Mouse (Mus musculus) lung, embryonic 14.5 days (tissue): Measurements from ENCODE around the gene Nmrk1. TPM values are rescaled to one million over a fixed set of nuclear protein-coding genes. Genes with fewer than 3 reads are reported as not detected.
A peak's percentile ranks its signal among the peaks of the same experiment; 100 is the strongest.

Experiments
- ATAC-seq: fragments of 200-750 bp; cut with Nextera tagmentation; 2 replicates; pipeline ENCODE4 v1.8.0; 2017; ENCODE audit warnings: mild to moderate bottlenecking, moderate TSS enrichment, moderate library complexity; ENCODE audit not compliant: insufficient read depth
- DNase-seq: peaks from one replicate; pipeline ENCODE4 v3.0.0-alpha.2; 2015
- H3K27ac ChIP-seq: fragments of 300-500 bp; sonication (generic); 2 replicates; pipeline ENCODE4 v1.5.1; 2014; ENCODE audit warnings: low read depth, mild to moderate bottlenecking, moderate library complexity
- H3K27me3 ChIP-seq: fragments of 300-500 bp; sonication (generic); 2 replicates; pipeline ENCODE4 v1.6.1; 2014; ENCODE audit warnings: low read length, control low read depth; ENCODE audit not compliant: insufficient read depth
- H3K36me3 ChIP-seq: fragments of 300-500 bp; sonication (generic); 2 replicates; pipeline ENCODE4 v1.6.1; 2014; ENCODE audit warnings: control low read depth; ENCODE audit not compliant: insufficient read depth
- H3K4me1 ChIP-seq: fragments of 300-500 bp; sonication (generic); 2 replicates; pipeline ENCODE4 v1.6.1; 2014; ENCODE audit warnings: antibody characterized with exemption, control low read depth; ENCODE audit not compliant: insufficient read depth
- H3K4me2 ChIP-seq: fragments of 300-500 bp; sonication (generic); 2 replicates; pipeline ENCODE4 v1.6.1; 2014; ENCODE audit warnings: mild to moderate bottlenecking
- H3K4me3 ChIP-seq: fragments of 300-500 bp; sonication (generic); 2 replicates; pipeline ENCODE4 v1.5.1; 2014; ENCODE audit warnings: low read depth, low read length
- H3K9ac ChIP-seq: fragments of 300-500 bp; sonication (generic); 2 replicates; pipeline ENCODE4 v1.6.1; 2014
- H3K9me3 ChIP-seq: fragments of 300-500 bp; sonication (generic); 2 replicates; pipeline ENCODE4 v1.6.1; 2016; ENCODE audit warnings: low read depth, low read length, control low read depth
- CTCF ChIP-seq: IDR thresholded peaks from 2 replicates; pipeline ENCODE4 v1.5.1; 2016; ENCODE audit warnings: antibody characterized with exemption, low read depth
- WGBS: fragments of 180-500 bp; shearing (Covaris S2); extraction: QIAGEN DNeasy Blood & Tissue Kit; methylation state at CpG from one replicate; pipeline ENCODE4 v1.1.7; 2014; 5-methylcytosine and 5-hydroxymethylcytosine counted together
- polyA plus RNA-seq: library from polyadenylated mRNA; unstranded; fragments of >200 nt; fragmentation: Nextera tagmentation; extraction: Ambion mirVana; gene quantifications from 2 replicates; pipeline ENCODE4 v1.2.1, GENCODE M21; 2014

The Nmrk1 gene
- polyA plus RNA-seq, 1 experiment from 2014 or later, result 8.4 TPM

DNA sequence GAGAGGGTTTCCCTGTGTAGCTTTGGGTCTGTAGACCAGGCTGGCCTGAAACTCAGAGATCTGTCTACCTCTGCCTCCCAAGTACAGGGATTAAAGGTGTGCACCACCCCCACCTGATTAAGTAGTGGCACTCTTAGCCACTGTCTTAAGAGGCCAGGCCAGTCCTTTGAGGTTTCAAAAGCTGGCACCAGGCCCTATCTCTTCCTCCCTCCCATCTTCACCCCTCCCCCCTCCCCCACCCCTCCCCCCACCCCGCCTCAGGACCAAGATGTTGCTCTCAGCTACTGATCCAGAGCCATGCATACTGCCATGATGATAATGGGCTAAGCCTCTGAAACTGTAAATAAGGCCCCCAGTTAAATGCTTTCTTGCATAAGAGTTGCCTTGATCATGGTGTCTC is 27.6 kb downstream of the Nmrk1 start:
- no peak overlapping the region for H3K4me3 ChIP-seq
- no peak overlapping the region for H3K4me2 ChIP-seq
- no peak for TF ChIP-seq CTCF
- H3K9me3 ChIP-seq, result no peaks in the 10 kb centered on the region
- DNase-seq, result no peak
- 67% methylated on average over 1 of the region's 1 CpGs for WGBS
- H3K4me1 ChIP-seq, result no peaks in the 10 kb centered on the region
- H3K27ac ChIP-seq, result no peak overlapping the region
- ATAC-seq, result no peak
- no peaks in the 10 kb centered on the region for H3K36me3 ChIP-seq
- H3K9ac ChIP-seq, result no peak overlapping the region
- no peaks in the 10 kb centered on the region for H3K27me3 ChIP-seq

DNA sequence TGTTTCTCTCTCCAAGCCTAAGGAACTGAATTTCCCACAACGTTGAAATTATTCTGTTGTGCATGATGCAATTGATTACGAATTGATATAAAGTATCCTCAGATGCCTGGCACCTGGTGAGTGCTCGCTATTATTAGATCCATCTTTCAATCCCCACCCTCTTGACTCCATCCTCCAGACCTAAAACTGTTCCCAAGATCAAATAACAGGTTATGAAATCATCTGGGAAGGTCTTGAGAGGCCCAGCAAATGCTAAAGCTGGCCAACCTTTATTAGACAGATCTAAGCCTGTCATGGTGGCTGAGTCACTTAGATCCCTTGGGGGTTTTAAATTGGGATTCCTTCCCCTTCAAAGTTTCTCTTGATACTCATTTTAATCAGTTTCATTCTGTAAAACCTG is 28.7 kb downstream of the Nmrk1 start:
- no peaks in the 10 kb centered on the region for H3K4me1 ChIP-seq
- H3K9me3 ChIP-seq, result no peaks in the 10 kb centered on the region
- H3K4me3 ChIP-seq, result no peak overlapping the region
- 73% methylated on average over 3 of the region's 3 CpGs for WGBS
- no peak overlapping the region for H3K9ac ChIP-seq
- DNase-seq, result no peak
- H3K27me3 ChIP-seq, result no peaks in the 10 kb centered on the region
- ATAC-seq, result no peak
- TF ChIP-seq CTCF, result no peak
- no peak overlapping the region for H3K4me2 ChIP-seq
- no peak overlapping the region for H3K27ac ChIP-seq
- no peaks in the 10 kb centered on the region for H3K36me3 ChIP-seq

DNA sequence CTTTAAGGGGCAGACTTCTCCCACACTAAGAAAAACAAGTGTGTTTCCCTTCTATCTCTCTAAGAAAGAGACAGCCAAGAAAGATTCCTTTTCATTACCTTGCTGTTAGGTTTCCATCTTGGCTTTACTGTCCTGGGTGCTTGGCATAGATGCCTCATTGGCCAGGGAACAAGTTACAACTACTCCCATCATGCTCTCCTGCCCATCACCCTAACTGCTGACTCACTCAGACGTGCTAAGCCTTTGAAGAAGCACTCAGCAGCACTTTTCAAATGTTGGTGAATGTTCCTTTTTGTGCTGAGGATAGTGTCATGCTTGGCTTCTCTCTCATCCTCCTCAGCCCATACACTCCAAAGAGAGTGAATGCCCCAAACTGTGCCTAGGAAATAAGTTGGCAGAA is 29.9 kb downstream of the Nmrk1 start:
- H3K27ac ChIP-seq, result no peak overlapping the region
- H3K9ac ChIP-seq, result no peak overlapping the region
- no peak overlapping the region for H3K4me2 ChIP-seq
- no peaks in the 10 kb centered on the region for H3K27me3 ChIP-seq
- DNase-seq (no peak), ATAC-seq (no peak)
- no peaks in the 10 kb centered on the region for H3K9me3 ChIP-seq
- 29% methylated on average over 1 of the region's 1 CpGs for WGBS
- no peaks in the 10 kb centered on the region for H3K36me3 ChIP-seq
- H3K4me3 ChIP-seq, result no peak overlapping the region
- H3K4me1 ChIP-seq, result no peaks in the 10 kb centered on the region
- TF ChIP-seq CTCF, result no peak

- no peak overlapping the region for H3K27ac ChIP-seq
- no peak for DNase-seq
- 56% methylated on average over 2 of the region's 2 CpGs for whole genome bisulfite sequencing
- no peaks in the 10 kb centered on the region for H3K4me1 ChIP-seq
- H3K27me3 ChIP-seq, result no peaks in the 10 kb centered on the region
- no peaks in the 10 kb centered on the region for H3K36me3 ChIP-seq
- no peak for TF ChIP-seq CTCF
- no peak overlapping the region for H3K9ac ChIP-seq
- H3K4me2 ChIP-seq, result no peak overlapping the region
- H3K4me3 ChIP-seq, result no peak overlapping the region
- H3K9me3 ChIP-seq, result no peaks in the 10 kb centered on the region
- ATAC-seq, result no peak
Measured at GRCm38 (mm10) chr19:18663904-18664303, 32.2 kb downstream of the Nmrk1 start.

- 86% methylated on average over 7 of the region's 7 CpGs for WGBS
- ATAC-seq, result no peak
- H3K4me2 ChIP-seq, result no peak overlapping the region
Measured at GRCm38 (mm10) chr19:18666966-18667365, 35.2 kb downstream of the Nmrk1 start.

DNA sequence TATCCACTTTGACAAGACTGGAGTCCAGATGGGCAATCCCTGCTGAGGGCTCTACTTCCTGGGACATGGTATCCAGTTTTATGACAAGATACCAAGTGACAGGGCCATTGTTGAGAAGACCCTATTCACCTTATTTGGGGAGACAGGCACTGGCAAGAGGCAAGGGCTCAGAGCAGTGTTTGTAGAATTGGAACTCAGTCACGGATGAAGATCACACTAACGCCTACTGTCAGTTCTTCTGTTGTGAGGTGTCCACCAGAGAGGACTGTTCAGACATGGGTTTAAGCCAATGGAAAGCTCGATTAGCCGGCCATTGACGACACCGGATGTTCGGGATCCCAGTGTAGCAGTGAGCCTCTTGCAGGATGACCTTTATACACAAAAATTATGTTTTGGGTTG is 37.8 kb downstream of the Nmrk1 start:
- 96% methylated on average over 7 of the region's 7 CpGs for WGBS
- H3K27ac ChIP-seq, result no peak overlapping the region
- no peaks in the 10 kb centered on the region for H3K9me3 ChIP-seq
- no peak for TF ChIP-seq CTCF
- ATAC-seq (no peak), DNase-seq (no peak)
- no peak overlapping the region for H3K9ac ChIP-seq
- H3K27me3 ChIP-seq, result no peaks in the 10 kb centered on the region
- H3K4me1 ChIP-seq, result peaks cover 12% of the 10 kb centered on the region
- H3K4me2 ChIP-seq, result no peak overlapping the region
- no peaks in the 10 kb centered on the region for H3K36me3 ChIP-seq
- H3K4me3 ChIP-seq, result no peak overlapping the region

More at GRCm38 (mm10) chr19:18666966-18667365, 35.2 kb downstream of the Nmrk1 start:
- Histone ChIP-seq H3K36me3 (no peaks in the 10 kb centered on the region), H3K9me3 (no peaks in the 10 kb centered on the region), H3K4me3 (no peak overlapping the region), H3K27ac (no peak overlapping the region), H3K9ac (no peak overlapping the region), H3K4me1 (no peaks in the 10 kb centered on the region), H3K27me3 (no peaks in the 10 kb centered on the region)
- DNase-seq, result no peak
- TF ChIP-seq CTCF, result no peak

DNA sequence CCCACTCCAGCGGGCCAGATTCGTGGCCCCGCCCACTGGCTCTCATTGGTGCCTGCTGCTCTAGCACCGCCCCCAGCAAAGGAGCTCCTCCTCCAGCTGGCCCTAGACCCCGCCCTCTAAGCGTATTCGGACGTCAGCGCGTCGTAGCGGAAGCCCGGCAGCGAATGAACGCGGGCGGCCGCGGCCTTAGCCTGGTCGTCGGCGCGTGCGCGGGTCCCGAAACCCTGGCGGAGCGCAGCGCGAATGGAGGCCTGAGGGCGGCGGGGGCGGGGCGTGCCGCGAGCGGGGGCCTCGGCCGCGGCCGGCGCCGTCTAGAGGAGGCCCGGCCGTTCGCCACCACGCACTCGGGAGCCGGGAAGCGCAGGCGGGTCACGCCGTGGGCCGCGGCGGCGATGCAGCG is 38.9 kb downstream of the Nmrk1 start, which contains the start of gene Carnmt1:
TSS of gene Carnmt1 (plus strand) at position 157 of the 400 bp plus-strand sequence.
- peak within 1 kb of the TSS; percentile 88 for H3K27ac ChIP-seq
- DNase-seq (peak; percentile 100), ATAC-seq (peak; percentile 96)
- H3K4me3 ChIP-seq, result peak within 1 kb of the TSS; percentile 76
- WGBS, result 0% methylated on average over 40 of the region's 58 CpGs
- no peaks in the 10 kb centered on the region for H3K27me3 ChIP-seq
- H3K4me1 ChIP-seq, result peaks cover 12% of the 10 kb centered on the region
- TF ChIP-seq CTCF, result no peak
- H3K4me2 ChIP-seq, result peak within 1 kb of the TSS; percentile 69
- no peaks in the 10 kb centered on the region for H3K9me3 ChIP-seq
- no peaks in the 10 kb centered on the region for H3K36me3 ChIP-seq
- peak within 1 kb of the TSS; percentile 85 for H3K9ac ChIP-seq
